Mouse (Mus musculus) inflammation-experienced regulatory T-cells, adult 16 weeks (primary cell): ENCODE measurements around the gene Lhx2. TPM values are rescaled to one million over a fixed set of nuclear protein-coding genes. Genes with fewer than 3 reads are reported as not detected.

Experiments
- polyA plus RNA-seq: library from polyadenylated mRNA; unstranded; fragments of 100-300 nt; shearing (Covaris generic); gene quantifications from one replicate; pipeline ENCODE4 v1.2.1, GENCODE M21; 2017

Lhx2 gene
- polyA plus RNA-seq: not detected

DNA sequence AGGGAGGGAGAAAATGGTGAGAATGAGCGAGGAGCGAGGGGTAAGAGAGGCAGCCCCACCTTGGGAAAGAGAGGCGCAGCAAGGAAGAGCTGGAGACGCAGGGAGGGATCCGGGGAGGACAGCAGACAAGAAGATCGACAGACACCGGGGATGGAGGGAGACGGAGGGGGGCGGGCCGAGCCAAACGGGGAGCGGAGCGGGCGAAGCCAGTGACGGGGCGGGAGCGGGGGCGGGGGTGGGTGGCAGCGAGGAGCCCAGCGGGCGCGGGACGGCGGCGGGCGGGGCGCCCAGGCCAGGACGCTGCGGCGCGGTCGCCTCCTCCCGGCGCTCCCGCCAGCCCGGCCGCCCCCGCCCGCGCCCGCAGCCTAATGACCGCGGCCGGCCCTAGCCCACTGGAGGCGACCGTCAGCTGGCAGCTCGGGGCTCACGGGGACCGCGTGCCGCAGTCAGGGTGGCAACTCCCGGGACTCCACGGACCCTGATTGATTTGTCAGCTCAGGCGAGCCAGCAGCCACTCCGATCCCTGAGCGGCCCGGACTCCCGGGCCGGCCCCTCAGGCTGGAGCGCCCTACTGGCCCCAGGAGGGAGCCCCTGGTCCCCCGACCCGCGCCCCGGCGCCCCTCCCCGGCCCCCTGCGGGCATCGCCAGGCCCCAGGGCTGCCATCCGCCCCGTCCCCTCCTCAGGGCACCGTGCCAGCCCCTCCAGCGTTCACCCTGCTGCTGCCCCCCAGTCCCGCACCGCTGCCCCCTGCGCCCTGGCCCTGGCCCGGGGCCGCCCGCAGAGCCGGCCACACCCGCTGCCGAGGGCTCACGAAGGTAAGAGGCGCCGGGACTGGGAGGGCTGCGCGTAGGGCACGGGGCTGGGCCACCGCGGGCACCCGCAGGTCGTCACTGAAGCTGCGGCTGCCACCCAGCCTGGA lies at the start of gene Lhx2:
Lhx2 (plus strand) TSS at position 292 of the 920 bp plus-strand sequence.

Other genes with a start within 250 kb of the Lhx2 start
- gene Dennd1a, start 51.9 kb upstream of the Lhx2 start, polyA plus RNA-seq: 21.0 TPM
- 2.9 TPM for gene Nek6, start 172.4 kb downstream of the Lhx2 start, polyA plus RNA-seq